Mouse (Mus musculus) embryonic facial prominence, embryonic 14.5 days (tissue): ENCODE measurements at regions not wholly inside any gene's neighbourhood (a gene's known extent, or its start where the extent isn't known, plus 50 kb on each side); places are given as distances from the start of the nearest gene placed in this dataset.
A peak's percentile ranks its signal among the peaks of the same experiment; 100 is the strongest.

Source experiments
- ATAC-seq: fragments of 200-750 bp; cut with Nextera tagmentation; 2 replicates; pipeline ENCODE4 v1.8.0; 2017; ENCODE audit warnings: low read depth, moderate number of reproducible peaks, moderate TSS enrichment
- DNase-seq: peaks from one replicate; pipeline ENCODE4 v3.0.0-alpha.2; 2015; ENCODE audit warnings: low spot score
- H3K27ac ChIP-seq: fragments of 300-500 bp; sonication (generic); replicated peaks from 2 replicates; pipeline ENCODE4 v1.5.1; 2014; ENCODE audit warnings: low read depth, mild to moderate bottlenecking, low read length, moderate library complexity
- H3K27me3 ChIP-seq: fragments of 300-500 bp; sonication (generic); replicated peaks from 2 replicates; pipeline ENCODE4 v1.6.1; 2014; ENCODE audit warnings: low read length; ENCODE audit not compliant: control insufficient read depth, insufficient read depth
- H3K36me3 ChIP-seq: fragments of 300-500 bp; sonication (generic); 2 replicates; pipeline ENCODE4 v1.6.1; 2014; ENCODE audit warnings: low read length, mixed read lengths; ENCODE audit not compliant: control insufficient read depth, insufficient read depth
- H3K4me1 ChIP-seq: fragments of 300-500 bp; sonication (generic); 2 replicates; pipeline ENCODE4 v1.6.1; 2014; ENCODE audit warnings: antibody characterized with exemption, low read length; ENCODE audit not compliant: control insufficient read depth, insufficient read depth
- H3K4me2 ChIP-seq: fragments of 300-500 bp; sonication (generic); 2 replicates; pipeline ENCODE4 v1.6.1; 2014; ENCODE audit warnings: low read depth, mild to moderate bottlenecking, low read length, moderate library complexity, mixed read lengths
- H3K4me3 ChIP-seq: fragments of 300-500 bp; sonication (generic); 2 replicates; pipeline ENCODE4 v1.5.1; 2014; ENCODE audit warnings: low read depth, mild to moderate bottlenecking, low read length
- H3K9ac ChIP-seq: fragments of 300-500 bp; sonication (generic); 2 replicates; pipeline ENCODE4 v1.6.1; 2014; ENCODE audit warnings: low read depth, mild to moderate bottlenecking, low read length, moderate library complexity, mixed read lengths
- H3K9me3 ChIP-seq: fragments of 300-500 bp; sonication (generic); 2 replicates; pipeline ENCODE4 v1.6.1; 2016; ENCODE audit warnings: low read length; ENCODE audit not compliant: control insufficient read depth
- WGBS: fragments of 180-500 bp; shearing (Covaris S2); extraction: QIAGEN DNeasy Blood & Tissue Kit; methylation state at CpG from one replicate; pipeline ENCODE4 v1.1.7; 2014; 5-methylcytosine and 5-hydroxymethylcytosine counted together

DNA sequence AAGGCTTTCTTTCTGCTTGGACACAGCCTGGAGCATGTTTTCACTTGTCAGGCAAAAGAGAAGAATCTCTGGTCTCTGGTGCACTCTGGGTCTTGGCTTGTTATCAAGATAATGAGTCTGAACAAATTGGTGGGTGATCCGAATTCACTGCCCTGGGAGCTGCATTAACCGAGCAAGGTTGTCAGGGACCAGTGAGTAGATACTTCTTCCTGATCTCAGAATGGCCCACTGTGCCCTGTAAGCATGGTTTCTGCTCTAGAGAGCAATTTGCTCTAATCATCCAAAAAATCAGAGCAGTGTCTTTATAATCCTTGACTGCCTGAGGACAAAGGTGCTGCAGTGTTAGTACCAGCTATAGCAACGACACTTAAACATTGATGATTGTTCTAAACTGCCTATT is 97.2 kb upstream of the 1500015O10Rik start:
- Histone ChIP-seq H3K9ac (no peak overlapping the region), H3K27ac (no peak overlapping the region), H3K9me3 (no peaks in the 10 kb centered on the region), H3K4me1 (no peaks in the 10 kb centered on the region), H3K27me3 (no peaks in the 10 kb centered on the region), H3K36me3 (no peaks in the 10 kb centered on the region), H3K4me2 (no peak overlapping the region), H3K4me3 (no peak overlapping the region)
- no peak for ATAC-seq
- DNase-seq = no peak
- 51% methylated on average over 3 of the region's 3 CpGs for WGBS

DNA sequence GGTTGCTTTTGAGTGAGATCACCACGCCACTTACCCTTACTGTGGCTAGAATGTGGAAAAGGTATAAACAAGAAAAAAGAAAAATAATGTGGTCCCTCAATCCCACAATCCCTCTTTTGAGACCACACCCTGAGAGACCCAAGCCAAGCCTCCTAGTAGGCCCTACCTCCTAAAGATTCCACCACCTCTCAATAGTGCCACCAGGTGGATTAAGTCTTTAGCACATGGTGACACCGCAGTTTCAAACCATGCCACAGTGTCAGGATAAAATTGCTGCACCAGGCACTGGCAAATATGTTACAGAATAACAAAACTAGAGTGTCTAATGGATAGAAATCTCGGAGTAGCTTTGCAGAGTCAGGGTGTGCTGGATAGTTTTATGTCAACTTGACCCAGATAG is 94.7 kb upstream of the 1500015O10Rik start:
- DNase-seq (peak; percentile 12), ATAC-seq (no peak)
- Histone ChIP-seq H3K9ac (no peak overlapping the region), H3K9me3 (no peaks in the 10 kb centered on the region), H3K4me2 (no peak overlapping the region), H3K27ac (no peak overlapping the region), H3K4me3 (no peak overlapping the region), H3K36me3 (no peaks in the 10 kb centered on the region), H3K4me1 (no peaks in the 10 kb centered on the region), H3K27me3 (no peaks in the 10 kb centered on the region)
- WGBS = 83% methylated on average over 3 of the region's 3 CpGs

DNA sequence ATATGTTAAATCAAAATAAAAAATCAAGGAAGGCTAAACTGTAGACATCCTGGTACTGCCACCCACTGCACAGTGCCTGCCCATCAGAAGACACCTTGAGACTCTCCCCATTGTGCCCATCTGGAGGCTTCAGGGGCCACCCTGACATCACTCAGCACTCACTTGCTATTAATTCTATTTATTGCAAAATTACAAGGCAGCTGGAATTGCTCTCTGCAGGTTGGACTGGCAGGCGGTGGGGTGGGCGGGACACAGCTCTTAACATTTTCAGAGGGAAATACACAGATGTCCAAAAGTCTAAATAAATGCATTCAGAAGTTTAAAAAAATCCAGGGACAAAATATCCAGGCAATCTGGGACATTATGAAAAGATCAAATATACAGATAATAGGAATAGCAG is 92.4 kb upstream of the 1500015O10Rik start:
- H3K27me3 ChIP-seq = no peaks in the 10 kb centered on the region
- H3K4me3 ChIP-seq = no peak overlapping the region
- no peak overlapping the region for H3K9ac ChIP-seq
- ATAC-seq (no peak), DNase-seq (no peak)
- no peak overlapping the region for H3K4me2 ChIP-seq
- 78% methylated on average over 2 of the region's 2 CpGs for WGBS
- no peaks in the 10 kb centered on the region for H3K4me1 ChIP-seq
- H3K36me3 ChIP-seq = no peaks in the 10 kb centered on the region
- H3K9me3 ChIP-seq = no peaks in the 10 kb centered on the region
- H3K27ac ChIP-seq = no peak overlapping the region

DNA sequence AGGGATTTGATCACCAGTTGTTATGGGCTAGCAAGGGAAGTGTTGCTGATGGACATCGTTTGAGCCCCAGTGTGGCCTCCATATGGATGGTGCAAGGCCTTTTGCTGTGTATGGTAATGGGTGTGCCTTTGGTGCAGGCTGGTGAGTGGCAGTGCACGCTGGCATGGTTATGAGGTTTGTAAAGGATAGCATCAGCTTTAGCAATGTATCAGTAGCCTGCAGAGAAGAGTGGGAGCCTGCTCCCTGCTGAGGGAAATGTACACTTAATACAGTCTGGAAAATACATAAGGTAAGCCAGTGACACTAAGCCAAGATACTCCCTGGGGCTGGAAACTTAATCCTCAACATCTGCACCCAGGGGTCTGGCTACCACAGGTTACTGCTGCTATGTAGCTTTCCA is 58.4 kb upstream of the 1500015O10Rik start:
- Histone ChIP-seq H3K27ac (no peak overlapping the region), H3K9ac (no peak overlapping the region), H3K9me3 (no peaks in the 10 kb centered on the region), H3K4me3 (no peak overlapping the region), H3K36me3 (no peaks in the 10 kb centered on the region), H3K27me3 (no peaks in the 10 kb centered on the region), H3K4me2 (no peak overlapping the region), H3K4me1 (no peaks in the 10 kb centered on the region)
- 18% methylated on average over 2 of the region's 2 CpGs for WGBS
- ATAC-seq (peak; percentile 62; the same call in 1 of the 2 replicates), DNase-seq (peak; percentile 11)
